Mouse (Mus musculus) spleen, adult 12 weeks (tissue): ENCODE data around the gene Col23a1.
A peak's percentile ranks its signal among the peaks of the same experiment; 100 is the strongest.
"Not testable (repeated sequence)": the region's sequence is repeated elsewhere in the genome, so short reads cannot be mapped to it uniquely, and the experiment has no call there.

Experiments
- DNase-seq: peaks from one replicate; pipeline ENCODE4 v3.0.0; 2022; ENCODE audit warnings: low spot score

The Col23a1 gene

DNA sequence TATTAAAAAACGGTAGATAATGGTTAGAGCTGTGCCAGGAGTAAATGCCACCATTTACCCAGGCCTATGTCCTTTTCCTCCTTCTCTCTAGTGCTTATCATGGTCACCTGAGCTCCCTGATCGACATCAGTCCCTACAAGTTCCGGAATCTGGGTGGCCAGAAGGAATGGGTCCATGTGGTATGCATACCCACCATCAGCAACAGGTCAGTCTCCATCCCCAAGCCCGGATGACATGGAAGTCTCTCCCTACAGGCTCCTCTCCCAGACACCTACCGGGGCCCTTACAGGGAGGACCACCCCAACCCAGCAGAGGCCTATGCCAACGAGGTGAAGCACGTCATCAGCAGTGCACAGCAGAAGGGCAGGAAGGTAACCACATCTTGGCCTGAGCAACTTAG is 302.2 kb downstream of the Col23a1 start:
- DNase-seq = no peak

DNA sequence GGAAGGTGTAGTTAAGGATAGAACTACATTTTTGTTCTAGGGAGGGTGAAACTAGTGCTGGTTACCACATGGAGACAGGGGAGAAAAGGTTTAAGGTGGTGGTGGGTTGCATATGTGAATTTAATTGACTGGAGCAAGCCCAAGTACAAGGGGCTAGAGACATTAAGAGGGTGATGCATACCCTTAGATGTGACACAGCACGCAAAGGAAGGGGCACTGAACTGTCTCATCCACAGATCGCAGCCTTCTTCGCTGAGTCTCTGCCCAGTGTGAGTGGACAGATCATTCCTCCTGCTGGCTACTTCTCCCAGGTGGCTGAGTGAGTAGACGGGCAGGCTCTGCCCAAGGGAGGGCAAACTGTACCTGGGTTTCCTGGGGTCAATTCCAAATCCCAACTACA is 303.6 kb downstream of the Col23a1 start:
- no peak for DNase-seq

DNA sequence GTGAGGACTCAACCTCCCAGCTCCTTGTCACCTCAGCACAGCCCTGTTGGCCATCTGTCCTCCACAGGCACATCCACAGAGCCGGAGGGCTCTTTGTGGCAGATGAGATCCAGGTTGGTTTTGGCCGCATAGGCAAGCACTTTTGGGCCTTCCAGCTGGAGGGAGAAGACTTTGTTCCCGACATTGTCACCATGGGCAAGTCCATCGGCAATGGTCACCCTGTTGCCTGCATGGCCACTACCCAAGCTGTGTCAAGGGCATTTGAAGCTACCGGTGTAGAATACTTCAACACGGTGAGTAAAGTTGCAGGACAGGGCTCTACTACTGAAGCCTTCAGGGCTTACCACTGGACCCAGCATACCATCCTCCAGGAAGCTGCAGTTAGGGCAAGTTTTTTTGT is 304.1 kb downstream of the Col23a1 start:
- DNase-seq = no peak

DNA sequence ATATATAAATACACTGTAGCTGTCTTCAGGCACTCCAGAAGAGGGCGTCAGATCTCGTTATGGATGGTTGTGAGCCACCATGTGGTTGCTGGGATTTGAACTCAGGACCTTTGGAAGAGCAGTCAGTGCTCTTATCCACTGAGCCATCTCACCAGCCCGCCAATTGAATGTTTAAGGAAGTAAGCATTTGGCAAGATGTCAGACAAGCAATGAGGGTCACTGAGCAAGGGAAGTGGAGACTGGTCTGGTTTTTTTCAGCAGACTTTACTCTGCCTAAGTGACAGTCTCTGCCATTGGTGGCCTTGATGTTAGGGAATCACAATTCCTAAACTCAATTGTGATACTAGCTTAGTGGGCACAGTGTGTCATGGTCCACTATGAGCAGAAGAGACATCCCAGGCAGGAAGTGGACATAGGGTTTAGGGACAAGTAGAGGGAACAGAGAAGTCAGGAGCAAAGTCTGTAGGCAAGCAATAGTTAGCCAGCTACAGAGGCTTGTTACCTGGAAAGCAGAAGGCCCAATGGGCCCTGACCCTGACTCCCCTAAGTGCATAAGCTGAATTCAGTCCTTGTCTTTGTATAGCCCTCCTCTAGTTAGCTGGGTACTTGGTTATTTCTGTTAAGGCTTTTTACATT is 305.1 kb downstream of the Col23a1 start:
- no peak for DNase-seq

DNA sequence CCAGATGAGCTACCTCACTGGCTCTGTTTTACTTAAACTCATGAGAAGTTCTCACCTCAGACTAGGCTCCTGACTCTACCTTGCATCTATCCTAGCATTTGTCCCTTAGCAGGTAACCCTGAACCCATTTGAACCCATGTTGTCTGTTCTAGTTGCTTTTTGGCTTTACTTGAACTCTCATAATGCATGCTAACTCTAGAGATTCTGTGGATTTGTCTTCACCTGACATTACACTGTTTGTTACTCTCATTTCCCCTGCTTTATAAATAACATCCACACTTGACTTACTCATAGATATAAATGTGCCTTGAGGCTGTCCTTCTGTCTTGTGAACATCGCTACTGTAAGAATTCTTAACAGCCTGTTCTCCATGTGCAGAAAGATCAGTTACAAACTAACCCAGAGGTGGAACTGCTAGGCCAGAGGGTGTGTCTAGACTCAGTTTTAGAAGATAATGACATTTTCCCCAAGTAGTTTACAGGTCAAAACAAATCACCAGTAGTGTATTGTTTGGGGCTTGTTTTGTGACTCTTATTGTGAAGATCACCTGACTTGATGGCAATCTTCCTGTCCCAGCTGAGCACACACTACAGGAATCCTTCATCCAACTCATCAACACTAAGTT is 305.9 kb downstream of the Col23a1 start:
- DNase-seq = no peak

DNA sequence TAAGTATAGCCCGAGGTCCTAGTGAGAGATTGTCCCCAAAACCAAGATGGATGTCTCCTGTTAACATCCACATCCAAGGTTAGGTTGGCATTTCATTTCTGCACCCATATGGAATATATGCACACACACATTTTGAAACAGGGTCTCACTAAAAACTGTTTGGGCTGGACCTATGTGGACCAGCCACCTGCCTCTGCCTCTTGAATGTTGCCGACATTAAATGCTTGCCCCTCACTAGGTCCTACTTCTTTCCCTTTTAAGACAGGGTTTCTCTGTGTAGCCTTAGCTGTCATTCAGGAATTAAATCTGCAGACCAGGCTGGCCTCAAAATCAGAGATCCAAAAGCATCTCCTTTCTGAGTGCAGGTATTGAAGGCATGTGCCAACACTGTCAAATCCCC is 307.8 kb downstream of the Col23a1 start:
- no peak for DNase-seq

DNA sequence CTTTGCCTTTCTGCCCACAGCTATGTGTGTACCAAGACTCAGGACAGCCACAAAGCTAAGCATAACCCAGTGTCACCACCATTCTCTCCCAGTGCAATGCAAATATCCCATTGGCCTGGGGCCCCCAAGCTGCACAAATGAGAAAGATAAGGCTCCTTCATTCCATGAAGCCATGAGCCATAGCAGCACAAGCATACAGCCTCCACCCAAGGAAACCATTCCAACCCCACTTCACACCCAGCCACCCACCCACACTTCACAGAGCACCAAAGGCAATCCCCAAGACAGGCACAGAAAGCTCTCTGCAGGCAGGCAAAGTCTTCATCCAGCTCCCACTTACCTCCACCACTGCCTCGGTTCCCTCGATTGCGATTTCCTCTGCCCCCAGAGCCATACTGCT is 312.5 kb downstream of the Col23a1 start:
- DNase-seq = no peak

DNA sequence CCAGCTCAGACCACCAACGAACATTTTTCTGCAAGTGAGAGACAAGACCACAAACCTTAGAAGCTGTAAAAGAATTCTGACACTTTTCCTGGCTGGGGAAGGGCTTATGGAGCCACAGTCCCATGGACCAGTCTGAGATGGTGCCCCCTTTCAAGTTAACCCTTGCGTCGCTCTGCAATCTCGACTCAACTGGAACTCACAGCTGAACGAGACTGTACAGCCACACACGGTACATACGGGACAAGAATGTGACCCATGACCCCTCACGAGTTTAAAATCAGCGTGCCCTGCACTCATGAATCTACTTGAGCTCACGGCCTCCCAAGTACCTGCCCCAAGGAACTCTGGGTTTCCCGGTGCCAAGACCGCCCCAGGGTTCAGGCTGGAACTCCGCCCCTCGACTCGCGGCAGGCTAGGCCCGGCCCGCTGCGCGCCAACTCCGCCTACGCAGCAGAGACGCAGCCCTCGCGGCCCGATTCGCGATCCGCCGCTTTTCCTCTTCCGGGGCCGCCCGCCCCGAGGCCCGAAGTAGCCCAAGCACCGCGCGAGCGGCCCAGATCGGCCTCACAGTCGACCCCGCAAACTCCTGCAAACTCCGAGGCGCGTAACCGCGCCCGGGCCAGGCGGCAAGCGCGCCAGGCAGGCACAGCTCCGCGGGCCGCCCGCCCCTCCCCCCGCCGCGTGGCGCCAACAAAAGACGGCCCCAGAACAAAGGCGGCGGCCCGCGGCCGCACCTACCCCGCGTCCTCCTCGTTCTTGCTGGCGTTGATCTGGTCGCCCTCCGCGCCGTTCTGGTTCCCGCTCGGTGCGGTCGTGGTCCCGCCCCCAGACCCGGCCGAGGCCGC is 316.1 kb downstream of the Col23a1 start:
- peak; percentile 81 for DNase-seq

DNA sequence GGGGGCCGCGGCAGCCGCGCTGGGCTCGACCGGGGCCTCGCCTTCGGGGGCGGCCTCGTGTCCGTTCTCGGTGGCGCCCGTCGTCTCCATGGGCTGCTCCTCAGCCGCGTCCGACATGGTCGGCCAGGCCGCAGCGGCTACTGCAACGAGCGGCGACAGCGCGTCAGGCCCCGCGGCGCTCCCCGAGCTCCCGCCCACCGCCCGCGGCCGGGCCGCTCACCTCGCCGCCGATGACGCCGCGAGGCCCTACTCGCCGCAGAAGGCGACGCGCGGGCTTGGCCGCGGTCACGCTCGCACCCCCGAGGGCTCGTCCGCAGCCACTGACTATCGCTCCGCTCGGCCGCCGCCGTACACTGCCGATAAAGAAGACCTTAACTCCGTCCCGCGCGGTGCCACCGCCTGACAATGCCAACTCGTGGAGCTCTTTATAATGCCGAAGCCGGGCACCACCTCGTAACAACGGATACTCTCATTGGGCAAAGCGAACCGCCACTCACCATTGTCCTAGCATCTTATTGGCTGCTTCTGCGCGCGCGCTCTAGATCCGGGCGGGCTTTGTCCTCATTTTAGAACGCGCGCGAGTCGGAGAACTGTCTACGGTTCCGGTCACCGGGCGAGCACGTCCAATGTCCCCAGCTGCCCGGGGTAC is 316.9 kb downstream of the Col23a1 start, which contains the start of gene Hnrnpab:
TSS of gene Hnrnpab (minus strand) at position 401 of the 649 bp plus-strand sequence.
- peak; percentile 93 for DNase-seq

DNA sequence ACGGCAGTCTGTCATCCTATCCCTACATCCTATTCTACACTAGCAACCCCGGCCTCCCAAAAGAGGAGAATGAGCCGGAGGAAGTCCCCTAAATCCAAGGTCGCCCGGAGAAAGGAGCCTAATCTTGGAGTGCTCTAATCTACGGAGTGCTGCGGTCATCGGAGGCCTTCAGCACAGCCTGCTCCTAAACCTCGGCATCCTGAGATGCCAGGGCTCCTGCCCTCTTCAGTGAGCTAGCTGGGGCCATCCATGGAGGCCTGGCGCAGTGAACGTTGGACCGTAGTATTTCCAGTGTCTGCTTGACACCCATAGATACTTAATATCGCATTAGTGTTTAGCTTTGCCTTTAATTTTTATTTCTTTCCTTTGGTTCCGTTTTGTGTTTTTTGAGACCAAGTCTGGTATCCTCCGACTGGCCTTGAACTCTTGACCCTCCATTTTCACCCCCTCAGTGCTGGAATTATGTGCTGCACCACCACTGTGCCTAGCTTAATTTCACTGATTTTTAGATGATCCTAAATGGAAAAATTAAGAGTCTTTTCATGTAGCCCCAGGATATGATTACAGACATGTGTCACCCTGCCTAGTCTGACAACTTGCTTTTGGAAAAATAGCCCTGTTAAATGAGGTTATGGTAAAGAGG is 317.5 kb downstream of the Col23a1 start:
- no peak for DNase-seq

DNA sequence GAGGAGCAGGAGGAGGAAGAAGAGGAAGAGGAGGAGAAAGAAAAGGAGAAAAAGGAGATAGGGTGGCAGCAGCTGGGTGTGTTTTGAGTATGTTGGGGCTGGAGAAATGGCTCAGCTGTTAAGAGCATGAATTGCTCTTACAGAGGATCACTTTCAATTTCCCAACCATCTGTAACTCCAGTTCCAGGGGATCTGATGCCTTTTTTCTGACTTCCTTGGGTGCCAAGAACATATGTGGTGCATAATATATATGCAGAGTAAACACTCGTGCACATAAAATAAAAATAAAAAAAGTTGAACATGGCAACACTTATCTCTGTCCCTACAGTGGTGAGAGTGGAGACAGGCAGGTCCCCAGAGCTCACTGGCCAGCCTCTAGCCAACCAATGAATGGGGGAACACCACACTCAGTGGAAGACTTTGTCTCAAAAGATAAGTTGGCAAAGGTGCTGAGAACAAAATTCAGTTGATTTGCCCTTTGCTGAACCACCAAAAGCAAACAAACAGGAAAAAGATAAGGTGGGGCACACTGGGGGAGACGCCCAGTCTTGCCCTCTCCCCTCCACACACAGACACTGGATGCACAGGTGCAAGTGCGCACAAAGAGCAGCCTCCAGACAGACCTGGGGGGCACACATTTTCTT is 319.7 kb downstream of the Col23a1 start:
- DNase-seq = no peak

DNA sequence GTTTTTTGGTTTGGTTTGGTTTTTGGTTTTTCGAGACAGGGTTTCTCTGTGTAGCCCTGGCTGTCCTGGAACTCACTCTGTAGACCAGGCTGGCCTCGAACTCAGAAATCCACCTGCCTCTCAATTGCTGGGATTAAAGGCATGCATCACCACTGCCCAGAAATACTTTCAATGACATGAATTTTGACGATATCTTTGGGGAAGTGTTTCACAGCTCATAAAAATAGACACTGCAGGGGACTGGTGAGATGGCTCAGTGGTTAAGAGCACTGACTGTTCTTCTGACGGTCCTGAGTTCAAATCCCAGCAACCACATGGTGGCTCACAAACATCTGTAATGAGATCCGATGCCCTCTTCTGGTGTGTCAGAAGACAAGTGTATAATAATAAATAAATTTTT is 320.2 kb downstream of the Col23a1 start:
- not testable (repeated sequence) for DNase-seq

DNA sequence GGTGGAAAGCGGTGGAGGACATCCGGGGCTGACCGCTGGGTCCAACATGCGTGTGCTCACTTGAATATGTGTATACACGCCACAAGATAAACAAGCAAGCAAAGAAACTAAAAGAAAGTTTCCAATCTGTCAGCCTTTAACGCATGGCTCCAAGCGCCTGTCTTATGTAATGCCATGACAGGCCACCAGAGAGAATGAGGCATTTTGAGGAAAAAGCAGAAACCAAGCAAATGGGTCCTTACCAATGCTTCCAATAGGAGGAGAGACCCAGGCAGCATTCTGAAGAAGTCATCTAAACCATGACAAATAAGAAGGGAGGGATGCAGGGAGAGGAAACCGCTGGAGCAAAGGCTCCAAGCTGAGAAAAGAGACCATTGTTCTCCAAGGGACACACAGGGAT is 324.5 kb downstream of the Col23a1 start:
- no peak for DNase-seq

DNA sequence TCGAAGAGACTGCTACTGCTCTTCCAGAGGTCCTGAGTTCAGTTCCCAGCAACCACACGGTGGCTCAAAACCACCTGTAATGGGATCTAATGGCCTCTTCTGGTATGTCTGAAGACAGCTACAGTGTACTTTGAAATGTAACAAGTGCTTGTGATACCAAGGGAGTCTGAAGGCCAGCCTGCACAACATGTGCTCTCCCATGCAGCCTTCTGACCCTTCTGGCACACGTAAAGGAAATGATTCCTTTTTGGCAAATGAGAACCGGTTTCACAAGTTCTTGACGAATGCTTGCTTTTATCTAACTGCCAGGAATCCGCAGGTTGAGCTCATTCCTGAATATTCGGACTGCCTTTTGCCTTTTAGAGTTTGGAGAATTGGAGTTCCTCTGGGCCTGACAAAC is 325.4 kb downstream of the Col23a1 start:
- DNase-seq = no peak

DNA sequence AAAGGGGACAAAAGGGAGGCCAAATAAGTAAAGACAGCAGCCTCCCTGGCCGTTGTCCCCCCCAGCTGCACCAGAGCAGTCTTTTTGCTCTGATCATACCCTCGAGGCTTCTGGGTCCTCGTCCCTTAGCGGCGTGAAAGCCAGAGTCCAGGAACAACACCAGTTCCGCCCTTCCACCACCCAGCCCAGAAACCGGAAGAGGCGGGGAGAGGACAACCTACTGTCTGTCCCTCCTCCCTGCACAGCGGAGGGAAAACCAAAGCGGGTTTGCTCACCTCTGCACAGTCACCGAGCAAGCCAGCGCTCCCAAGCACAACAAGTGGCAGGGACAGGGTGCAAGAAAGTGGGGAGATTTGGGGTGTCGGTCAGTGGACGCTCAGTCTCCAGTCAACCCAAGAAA is 325.9 kb downstream of the Col23a1 start:
- peak; percentile 69 for DNase-seq

DNA sequence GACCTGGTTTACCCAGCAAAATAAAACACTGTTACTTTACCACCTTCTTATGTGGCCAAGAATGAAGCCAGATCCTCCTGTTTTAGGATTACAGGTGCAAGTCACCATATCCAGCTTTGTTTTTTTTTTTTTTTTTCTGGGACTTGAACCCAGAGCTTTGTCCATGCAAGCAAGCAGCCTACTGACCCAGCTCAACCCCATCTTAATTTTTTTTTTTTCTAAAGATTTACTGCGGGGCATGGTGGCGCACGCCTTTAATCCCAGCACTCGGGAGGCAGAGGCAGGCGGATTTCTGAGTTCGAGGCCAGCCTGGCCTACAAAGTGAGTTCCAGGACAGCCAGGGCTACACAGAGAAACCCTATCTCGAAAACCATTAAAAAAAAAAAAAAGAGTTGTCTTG is 326.4 kb downstream of the Col23a1 start:
- not testable (repeated sequence) for DNase-seq

DNA sequence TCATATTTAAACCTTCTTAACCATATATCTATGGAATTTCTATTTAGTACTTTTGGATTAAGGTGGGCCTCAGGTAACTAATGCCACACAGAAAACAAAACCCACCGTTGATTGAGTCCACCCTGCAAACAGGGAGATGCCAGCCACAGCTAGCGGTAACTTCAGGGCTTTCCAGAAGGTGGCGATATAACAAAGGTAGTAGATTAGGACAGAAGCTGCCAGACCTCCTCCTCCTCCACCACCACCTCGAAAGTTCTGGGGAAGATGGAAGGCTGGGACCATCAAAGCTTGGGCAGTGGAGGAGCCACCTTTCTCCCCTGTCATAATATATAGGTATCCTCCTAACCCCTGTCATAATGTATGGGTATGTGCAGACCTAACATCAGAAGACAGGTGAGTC is 328.0 kb downstream of the Col23a1 start:
- DNase-seq = peak; percentile 59

DNA sequence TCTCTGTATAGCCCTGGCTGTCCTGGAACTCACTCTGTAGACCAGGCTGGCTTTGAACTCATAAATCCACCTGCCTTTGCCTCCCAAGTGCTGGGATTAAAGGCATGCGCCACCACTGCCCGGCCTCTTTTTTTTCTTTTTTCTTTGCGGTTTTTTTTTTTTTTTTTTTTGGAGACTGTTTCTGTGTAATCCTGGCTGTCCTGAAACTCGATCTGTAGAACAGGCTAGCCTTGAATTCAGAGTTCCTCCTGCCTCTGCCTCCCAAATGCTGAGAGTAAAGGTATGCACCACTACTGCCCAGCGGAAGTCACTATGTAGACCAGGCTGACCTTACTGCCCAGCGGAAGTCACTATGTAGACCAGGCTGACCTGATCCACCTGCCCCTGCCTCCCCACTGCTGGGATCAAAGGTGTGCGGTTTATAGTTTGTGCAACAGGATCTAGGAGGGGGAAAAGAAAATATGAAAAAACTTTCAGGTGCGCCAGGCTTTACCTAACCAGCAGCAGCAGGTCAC is 329.2 kb downstream of the Col23a1 start:
- no peak for DNase-seq

DNA sequence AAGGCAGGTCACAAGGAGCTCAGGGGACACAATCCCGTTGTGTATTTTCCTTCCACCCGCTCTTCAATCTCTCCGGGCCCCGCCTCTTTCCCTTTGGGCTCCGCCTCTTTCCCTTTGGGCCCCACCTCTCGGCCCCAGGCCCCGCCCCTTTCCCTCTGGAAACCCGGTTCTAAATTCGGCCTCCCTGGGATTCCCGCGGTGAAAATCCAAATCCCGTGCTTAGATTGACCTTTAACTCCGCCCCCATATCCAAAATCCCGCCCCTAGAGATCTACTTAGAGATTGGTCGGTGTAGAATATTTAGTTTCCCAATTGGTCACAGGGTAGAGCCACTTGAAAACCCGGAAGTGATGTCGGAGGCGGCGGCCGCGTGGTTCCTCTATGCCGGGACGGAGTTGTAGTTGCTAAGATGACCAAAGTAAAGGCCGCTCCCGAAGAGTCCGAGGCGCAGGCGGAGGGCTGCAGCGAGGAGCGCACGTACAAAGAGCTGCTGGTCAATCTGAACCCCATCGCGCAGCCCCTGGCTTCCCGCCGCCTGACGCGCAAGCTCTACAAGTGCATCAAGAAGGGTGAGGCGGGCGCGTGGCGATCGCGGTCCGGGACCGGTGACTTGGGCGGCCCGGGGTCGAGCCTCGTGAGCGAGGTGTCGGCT is 329.8 kb downstream of the Col23a1 start, which contains the start of gene Nhp2:
TSS of gene Nhp2 (plus strand) at position 327 of the 652 bp plus-strand sequence.
- DNase-seq = peak; percentile 84

DNA sequence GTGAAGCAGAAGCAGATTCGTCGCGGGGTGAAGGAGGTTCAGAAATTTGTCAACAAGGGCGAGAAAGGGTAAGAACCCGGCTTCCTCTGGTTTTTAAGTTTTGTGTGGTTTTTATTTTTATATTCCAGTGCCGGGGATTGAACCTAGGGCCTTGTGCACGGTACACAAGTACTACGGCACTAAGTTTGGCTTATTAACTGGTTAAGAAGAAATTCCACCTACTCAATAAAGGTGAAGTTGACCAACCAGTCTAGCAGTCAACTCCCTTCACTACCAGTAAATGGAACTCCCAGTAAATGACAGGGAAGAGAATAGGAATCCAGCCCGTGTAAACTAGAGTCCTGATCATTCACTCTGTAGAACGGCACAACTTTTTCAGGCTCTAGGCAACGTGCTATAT is 330.4 kb downstream of the Col23a1 start:
- DNase-seq = no peak

DNA sequence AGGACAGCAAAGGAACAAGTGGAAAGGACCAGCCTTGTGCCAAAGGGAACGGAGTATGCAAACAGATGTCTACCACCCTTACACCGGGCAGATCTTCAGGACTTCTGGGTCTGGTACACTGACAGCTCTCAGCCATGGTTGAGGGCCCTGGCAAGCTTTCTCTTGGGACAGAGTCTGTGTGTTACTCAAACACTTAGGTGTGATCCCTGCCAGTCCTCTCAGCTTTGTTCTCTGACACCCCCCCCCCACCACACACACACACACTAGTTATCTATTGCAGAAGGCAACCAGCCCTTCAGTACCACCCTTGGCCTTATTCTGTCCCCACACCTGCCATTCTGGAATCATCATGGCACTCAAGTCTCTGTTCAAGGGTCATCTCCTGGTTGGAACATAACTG is 332.1 kb downstream of the Col23a1 start:
- DNase-seq = no peak
